Mouse (Mus musculus) adrenal gland, adult 2 months (tissue): ENCODE results near the gene Cma2. TPM values are rescaled to one million over a fixed set of nuclear protein-coding genes. Genes with fewer than 3 reads are reported as not detected.

ENCODE experiments used
- polyA plus RNA-seq: library from polyadenylated mRNA; depleted of rRNA; stranded (reverse); fragments of >200 nt; gene quantifications from 2 replicates; pipeline ENCODE4 v1.2.3, GENCODE M21; 2012; rRNA removed
- total RNA-seq, 2 experiments: library from RNA; stranded (reverse); gene quantifications; 2 replicates each; pipeline ENCODE4 v1.2.3; 2021

The Cma2 gene
- total and polyA plus RNA-seq, 3 experiments, result 0.35 TPM; not detected in 2

Other genes with a start within 250 kb of the Cma2 start
- under 1 TPM; 0.23 to 0.45 TPM for gene Tgm1, start 237.1 kb upstream of the Cma2 start, total RNA-seq
- gene Tgm1, start 237.1 kb upstream of the Cma2 start, polyA plus RNA-seq, result 0.27 and 0.28 TPM in 2 replicates
- 10 to 100 TPM; 20.2 to 20.4 TPM for gene Rabggta, start 228.7 kb upstream of the Cma2 start, total RNA-seq
- 39.5 and 44.7 TPM in 2 replicates for gene Rabggta, start 228.7 kb upstream of the Cma2 start, polyA plus RNA-seq
- gene Dhrs1, start 205.3 kb upstream of the Cma2 start, total RNA-seq, result 10 to 100 TPM; 70.7 to 93.5 TPM
- gene Dhrs1, start 205.3 kb upstream of the Cma2 start, polyA plus RNA-seq, result 49.6 and 68.1 TPM in 2 replicates
- 10 to 100 TPM; 17.6 to 17.7 TPM for gene Nop9, start 205.3 kb upstream of the Cma2 start, total RNA-seq
- gene Nop9, start 205.3 kb upstream of the Cma2 start, polyA plus RNA-seq, result 9.2 and 9.9 TPM in 2 replicates
- gene Cideb, start 192.5 kb upstream of the Cma2 start, total RNA-seq, result 1 to 10 TPM; 1.2 to 1.7 TPM
- gene Cideb, start 192.5 kb upstream of the Cma2 start, polyA plus RNA-seq, result 0.70 and 0.74 TPM in 2 replicates
- gene Ltb4r2, start 189.6 kb upstream of the Cma2 start, total RNA-seq, result under 1 TPM in 1 of 2 experiments, not detected in 1; 0.14 TPM
- gene Ltb4r2, start 189.6 kb upstream of the Cma2 start, polyA plus RNA-seq, result 0.39 TPM in 1 of 2 replicates, not detected in the other
- gene Ltb4r1, start 185.0 kb upstream of the Cma2 start, total RNA-seq, result under 1 TPM in 1 of 2 experiments, not detected in 1; 0.76 TPM
- 1.4 and 1.7 TPM in 2 replicates for gene Ltb4r1, start 185.0 kb upstream of the Cma2 start, polyA plus RNA-seq
- 10 to 100 TPM in 1 of 2 experiments, 1 to 10 TPM in 1; 9.8 to 12.5 TPM for gene Adcy4, start 166.9 kb upstream of the Cma2 start, total RNA-seq
- gene Adcy4, start 166.9 kb upstream of the Cma2 start, polyA plus RNA-seq, result 17.1 and 21.0 TPM in 2 replicates
- 1 to 10 TPM; 3.3 to 3.7 TPM for gene Ripk3, start 162.1 kb upstream of the Cma2 start, total RNA-seq
- gene Ripk3, start 162.1 kb upstream of the Cma2 start, polyA plus RNA-seq, result 6.2 and 6.4 TPM in 2 replicates
- gene Nfatc4, start 127.8 kb upstream of the Cma2 start, total RNA-seq, result 10 to 100 TPM; 17.9 to 21.9 TPM
- 50.5 and 58.1 TPM in 2 replicates for gene Nfatc4, start 127.8 kb upstream of the Cma2 start, polyA plus RNA-seq
- 10 to 100 TPM in 1 of 2 experiments, 1 to 10 TPM in 1; 7.2 to 16.1 TPM for gene Nynrin, start 97.0 kb upstream of the Cma2 start, total RNA-seq
- 5.1 and 5.3 TPM in 2 replicates for gene Nynrin, start 97.0 kb upstream of the Cma2 start, polyA plus RNA-seq
- under 1 TPM in 1 of 2 experiments, not detected in 1; 0.20 TPM for gene Cbln3, start 66.6 kb upstream of the Cma2 start, total RNA-seq
- gene Cbln3, start 66.6 kb upstream of the Cma2 start, polyA plus RNA-seq, result 0.03 and 0.25 TPM in 2 replicates
- 10 to 100 TPM; 12.3 to 18.2 TPM for gene Khnyn, start 66.0 kb upstream of the Cma2 start, total RNA-seq
- gene Khnyn, start 66.0 kb upstream of the Cma2 start, polyA plus RNA-seq, result 13.0 and 14.6 TPM in 2 replicates
- 10 to 100 TPM; 81.0 to 92.5 TPM for gene Sdr39u1, start 50.7 kb upstream of the Cma2 start, total RNA-seq
- 45.9 and 52.8 TPM in 2 replicates for gene Sdr39u1, start 50.7 kb upstream of the Cma2 start, polyA plus RNA-seq
- 1 to 10 TPM; 2.3 TPM for gene Cma1, start 6.3 kb upstream of the Cma2 start, total RNA-seq
- gene Cma1, start 6.3 kb upstream of the Cma2 start, polyA plus RNA-seq, result 0.85 and 1.1 TPM in 2 replicates
- not detected for gene Mcpt1, start 67.0 kb downstream of the Cma2 start, total RNA-seq
- not detected in 2 replicates for gene Mcpt1, start 67.0 kb downstream of the Cma2 start, polyA plus RNA-seq
- not detected for gene Mcpt9, start 79.5 kb downstream of the Cma2 start, total RNA-seq
- not detected in 2 replicates for gene Mcpt9, start 79.5 kb downstream of the Cma2 start, polyA plus RNA-seq
- gene Mcpt2, start 91.1 kb downstream of the Cma2 start, total RNA-seq, result not detected
- 0.09 TPM in 1 of 2 replicates, not detected in the other for gene Mcpt2, start 91.1 kb downstream of the Cma2 start, polyA plus RNA-seq
- gene Mcpt4, start 111.3 kb downstream of the Cma2 start, total RNA-seq, result 1 to 10 TPM; 1.1 to 1.6 TPM
- 1.00 and 1.3 TPM in 2 replicates for gene Mcpt4, start 111.3 kb downstream of the Cma2 start, polyA plus RNA-seq
- not detected for gene Mcpt8, start 134.3 kb downstream of the Cma2 start, total RNA-seq
- gene Mcpt8, start 134.3 kb downstream of the Cma2 start, polyA plus RNA-seq, result not detected in 2 replicates
- not detected for gene Ctsg, start 151.6 kb downstream of the Cma2 start, total RNA-seq
- gene Ctsg, start 151.6 kb downstream of the Cma2 start, polyA plus RNA-seq, result not detected in 2 replicates
- not detected for gene Gzme, start 169.6 kb downstream of the Cma2 start, total RNA-seq
- gene Gzme, start 169.6 kb downstream of the Cma2 start, polyA plus RNA-seq, result not detected in 2 replicates
- gene Gzmd, start 181.6 kb downstream of the Cma2 start, total RNA-seq, result not detected
- gene Gzmd, start 181.6 kb downstream of the Cma2 start, polyA plus RNA-seq, result not detected in 2 replicates
- gene Gzmg, start 208.6 kb downstream of the Cma2 start, total RNA-seq, result not detected
- gene Gzmg, start 208.6 kb downstream of the Cma2 start, polyA plus RNA-seq, result not detected in 2 replicates
- not detected for gene Gzmn, start 223.6 kb downstream of the Cma2 start, total RNA-seq
- not detected in 2 replicates for gene Gzmn, start 223.6 kb downstream of the Cma2 start, polyA plus RNA-seq